Mouse (Mus musculus): Measurements from ENCODE around the gene Ctsk. TPM values are rescaled to one million over a fixed set of nuclear protein-coding genes. Genes with fewer than 3 reads are reported as not detected.

Ctsk gene
- total and polyA plus RNA-seq, 3 experiments: 0.20 TPM; not detected in 2

GRCm38 (mm10) chr3:95450915-95451314 is 48.1 kb upstream of the Ctsk start:
- no peak overlapping the region for H3K27ac ChIP-seq (ENCODE audit: insufficient read depth, low read depth)
- peaks cover 2% of the 10 kb centered on the region; the same call in 1 of the 2 replicates for H3K79me2 ChIP-seq (replicated peaks; ENCODE audit: control insufficient read depth, extremely low read depth, insufficient read depth, poor library complexity, severe bottlenecking)
- H3K27me3 ChIP-seq (replicated peaks): no peaks in the 10 kb centered on the region
- no peak for DNase-seq (ENCODE audit: extremely low read depth)
- no peak overlapping the region for H3K4me3 ChIP-seq (replicated peaks in 1 of 3; ENCODE audit: low read depth in 2 of 3, low read length in 2 of 3, poor library complexity in 1 of 3)
- H3K36me3 ChIP-seq (replicated peaks in 1 of 2; ENCODE audit: control insufficient read depth in 1 of 2, insufficient read depth in 1 of 2, low read length in 1 of 2): peaks cover 28 to 54% of the 10 kb centered on the region in 2 experiments
- dilution Hi-C loops (cut with MboI; ENCODE audit: extremely low pct_ligation_motif_present, extremely low pct_unique_long_range_greater_than_20kb, low sequenced_read_pairs): no loop called here
- TF ChIP-seq CHD2 (IDR thresholded peaks at IDR 0.05; ENCODE audit: low read length): no peak
- TF ChIP-seq MAFK (IDR thresholded peaks at IDR 0.05; ENCODE audit: insufficient replicate concordance, low read length): no peak
- no peak for TF ChIP-seq PAX5 (IDR thresholded peaks at IDR 0.05; ENCODE audit: low read length)
- no peak for TF ChIP-seq NRF1 (IDR thresholded peaks at IDR 0.05; ENCODE audit: low read depth, low read length)
- H3K9ac ChIP-seq (ENCODE audit: insufficient read depth, low read depth): no peak overlapping the region
- no peak overlapping the region for H3K4me2 ChIP-seq (ENCODE audit: insufficient read depth, low read depth, poor library complexity, severe bottlenecking)
- H3K9me3 ChIP-seq (replicated peaks; ENCODE audit: low read length): no peaks in the 10 kb centered on the region
- in situ Hi-C loops (cut with MboI; ENCODE audit: low pct_ligation_motif_present, low pct_unique_long_range_greater_than_20kb, low sequenced_read_pairs): no loop called here
- no peaks in the 10 kb centered on the region for H3K4me1 ChIP-seq (ENCODE audit: control insufficient read depth in 1 of 2, insufficient read depth in 2 of 2)

GRCm38 (mm10) chr3:95456367-95456766 is 42.7 kb upstream of the Ctsk start:
- no peak overlapping the region for H3K4me2 ChIP-seq (ENCODE audit: insufficient read depth, low read depth, poor library complexity, severe bottlenecking)
- H3K27ac ChIP-seq (ENCODE audit: insufficient read depth, low read depth): no peak overlapping the region
- H3K79me2 ChIP-seq (replicated peaks; ENCODE audit: control insufficient read depth, extremely low read depth, insufficient read depth, poor library complexity, severe bottlenecking): peaks cover 2% of the 10 kb centered on the region; the same call in 1 of the 2 replicates
- no peak overlapping the region for H3K4me3 ChIP-seq (replicated peaks in 1 of 3; ENCODE audit: low read depth in 2 of 3, low read length in 2 of 3, poor library complexity in 1 of 3)
- no peak for TF ChIP-seq HCFC1 (IDR thresholded peaks at IDR 0.05; ENCODE audit: low read depth, low read length)
- TF ChIP-seq KAT2A (IDR thresholded peaks at IDR 0.05; ENCODE audit: insufficient replicate concordance, low read length): no peak
- no peak for TF ChIP-seq ETS1 (conservative IDR thresholded peaks at IDR 0.05; ENCODE audit: low read depth, low read length)
- no peak for TF ChIP-seq E2F4 (IDR thresholded peaks at IDR 0.05; ENCODE audit: insufficient replicate concordance, low read depth, low read length)
- no peak for DNase-seq (ENCODE audit: extremely low read depth)
- peaks cover 23 to 65% of the 10 kb centered on the region in 2 experiments for H3K36me3 ChIP-seq (replicated peaks in 1 of 2; ENCODE audit: control insufficient read depth in 1 of 2, insufficient read depth in 1 of 2, low read length in 1 of 2)
- dilution Hi-C loops (cut with MboI; ENCODE audit: extremely low pct_ligation_motif_present, extremely low pct_unique_long_range_greater_than_20kb, low sequenced_read_pairs): no loop called here
- H3K27me3 ChIP-seq (replicated peaks): no peaks in the 10 kb centered on the region
- H3K4me1 ChIP-seq (ENCODE audit: control insufficient read depth in 1 of 2, insufficient read depth in 2 of 2): peaks cover 5 to 20% of the 10 kb centered on the region in 2 experiments; a peak in 3 of 4 replicates
- in situ Hi-C loops (cut with MboI; ENCODE audit: low pct_ligation_motif_present, low pct_unique_long_range_greater_than_20kb, low sequenced_read_pairs): no loop called here
- no peaks in the 10 kb centered on the region for H3K9me3 ChIP-seq (replicated peaks; ENCODE audit: low read length)
- no peak overlapping the region for H3K9ac ChIP-seq (ENCODE audit: insufficient read depth, low read depth)

- no peak for DNase-seq (ENCODE audit: extremely low read depth)
- Histone ChIP-seq H3K27ac (ENCODE audit: insufficient read depth, low read depth) (no peak overlapping the region), H3K27me3 (replicated peaks) (no peaks in the 10 kb centered on the region), H3K79me2 (replicated peaks; ENCODE audit: control insufficient read depth, extremely low read depth, insufficient read depth, poor library complexity, severe bottlenecking) (no peaks in the 10 kb centered on the region), H3K4me1 (ENCODE audit: control insufficient read depth in 1 of 2, insufficient read depth in 2 of 2) (peaks cover 5 to 20% of the 10 kb centered on the region in 2 experiments; a peak in 3 of 4 replicates), H3K4me2 (ENCODE audit: insufficient read depth, low read depth, poor library complexity, severe bottlenecking) (no peak overlapping the region), H3K9me3 (replicated peaks; ENCODE audit: low read length) (no peaks in the 10 kb centered on the region), H3K4me3 (replicated peaks in 1 of 3; ENCODE audit: low read depth in 2 of 3, low read length in 2 of 3, poor library complexity in 1 of 3) (no peak overlapping the region), H3K9ac (ENCODE audit: insufficient read depth, low read depth) (no peak overlapping the region), H3K36me3 (replicated peaks in 1 of 2; ENCODE audit: control insufficient read depth in 1 of 2, insufficient read depth in 1 of 2, low read length in 1 of 2) (peaks cover 23 to 59% of the 10 kb centered on the region in 2 experiments)
- dilution Hi-C loops (cut with MboI; ENCODE audit: extremely low pct_ligation_motif_present, extremely low pct_unique_long_range_greater_than_20kb, low sequenced_read_pairs) (no loop called here), in situ Hi-C loops (cut with MboI; ENCODE audit: low pct_ligation_motif_present, low pct_unique_long_range_greater_than_20kb, low sequenced_read_pairs) (no loop called here)
- TF ChIP-seq ETS1 (conservative IDR thresholded peaks at IDR 0.05; ENCODE audit: low read depth, low read length) (no peak), HCFC1 (IDR thresholded peaks at IDR 0.05; ENCODE audit: low read depth, low read length) (no peak), MAFK (IDR thresholded peaks at IDR 0.05; ENCODE audit: insufficient replicate concordance, low read length) (no peak), POLR2AphosphoS2 (IDR thresholded peaks at IDR 0.05; ENCODE audit: low read depth, low read length) (no peak), JUN (IDR thresholded peaks at IDR 0.05; ENCODE audit: insufficient read depth, low read depth, low read length) (no peak), GABPA (IDR thresholded peaks at IDR 0.05; ENCODE audit: insufficient replicate concordance, low read depth, low read length) (no peak), NELFE (IDR thresholded peaks at IDR 0.05; ENCODE audit: low read depth, low read length) (no peak), IRF4 (IDR thresholded peaks at IDR 0.05; ENCODE audit: low read depth, low read length) (no peak), SIN3A (IDR thresholded peaks at IDR 0.05; ENCODE audit: low read length) (no peak), MAZ (IDR thresholded peaks at IDR 0.05; ENCODE audit: low read depth, low read length) (no peak), RAD21 (IDR thresholded peaks at IDR 0.05; ENCODE audit: low read depth, low read length) (no peak), NRF1 (IDR thresholded peaks at IDR 0.05; ENCODE audit: low read depth, low read length) (no peak), ELF1 (IDR thresholded peaks at IDR 0.05; ENCODE audit: low read depth, low read length) (no peak), KAT2A (IDR thresholded peaks at IDR 0.05; ENCODE audit: insufficient replicate concordance, low read length) (no peak), CTCF (conservative IDR thresholded peaks at IDR 0.05 in 1 of 2, IDR thresholded peaks at IDR 0.05 in 1 of 2; ENCODE audit: low read depth in 2 of 2, low read length in 2 of 2) (no peak), TCF12 (IDR thresholded peaks at IDR 0.05; ENCODE audit: low read depth, low read length) (no peak), EP300 (IDR thresholded peaks at IDR 0.05; ENCODE audit: low read length) (no peak), USF1 (IDR thresholded peaks at IDR 0.05; ENCODE audit: low read depth, low read length) (no peak), RCOR1 (conservative IDR thresholded peaks at IDR 0.05; ENCODE audit: low read depth, low read length) (no peak), USF2 (conservative IDR thresholded peaks at IDR 0.05; ENCODE audit: low read depth, low read length) (no peak)
Observed at GRCm38 (mm10) chr3:95457758-95458157, 41.3 kb upstream of the Ctsk start.

Measured in CH12.LX (cell line).